Mouse (Mus musculus) testis, adult 2 months (tissue): ENCODE measurements around the gene Siae.

ENCODE experiments used
- CTCF ChIP-seq: fragments of 200-500 bp; IDR thresholded peaks from 2 replicates; pipeline ENCODE4 v1.5.1; 2012; ENCODE audit warnings: low read depth, mild to moderate bottlenecking, inconsistent platforms, low read length, moderate library complexity; ENCODE audit not compliant: control insufficient read depth, insufficient read depth, insufficient replicate concordance
- POLR2A ChIP-seq: fragments of 200-500 bp; IDR thresholded peaks from 2 replicates; pipeline ENCODE4 v1.6.1; 2012; ENCODE audit warnings: low read depth, mild to moderate bottlenecking, inconsistent platforms, low read length, moderate library complexity; ENCODE audit not compliant: control insufficient read depth

DNA sequence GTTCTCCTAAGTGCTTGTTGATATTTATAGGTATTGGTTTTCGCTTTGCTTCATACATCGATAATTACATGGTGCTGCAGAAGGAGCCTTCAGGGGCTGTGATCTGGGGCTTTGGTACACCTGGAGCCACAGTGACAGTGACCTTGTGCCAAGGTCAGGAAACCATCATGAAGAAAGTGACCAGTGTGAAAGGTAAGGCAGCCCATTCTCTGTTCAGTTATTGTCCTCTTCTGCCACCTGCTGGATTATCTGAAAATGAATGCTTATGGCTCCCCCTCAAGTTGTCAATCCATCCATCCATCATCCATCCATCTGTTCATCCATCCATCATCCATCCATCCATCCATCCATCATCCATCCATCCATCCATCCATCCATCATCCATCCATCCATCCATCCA lies 61.3 kb downstream of the Siae start:
- TF ChIP-seq CTCF: no peak
- TF ChIP-seq POLR2A: no peak
